Mouse (Mus musculus) MEL (cell line): ENCODE measurements around the gene Cbln3. TPM values are rescaled to one million over a fixed set of nuclear protein-coding genes. Genes with fewer than 3 reads are reported as not detected.

Experiments used
- DNase-seq: peaks from one replicate; pipeline ENCODE4 v3.0.0; 2011; ENCODE audit warnings: low read depth, low spot score
- H3K27ac ChIP-seq: 2 replicates; pipeline ENCODE4 v1.5.1; 2012; ENCODE audit warnings: low read depth, mild to moderate bottlenecking, control low read depth, low read length, moderate library complexity; ENCODE audit not compliant: control insufficient read depth
- H3K27me3 ChIP-seq, 2 experiments: fragments of 150-350 bp in 1 of 2; sonication (generic) in 1 of 2; 2 replicates each; pipeline ENCODE4 v1.6.1; 2012; ENCODE audit warnings: low read length in 2 of 2, mild to moderate bottlenecking in 2 of 2, improper control_type of control experiment in 1 of 2, moderate library complexity in 1 of 2; ENCODE audit not compliant: insufficient read depth in 2 of 2, control insufficient read depth in 1 of 2
- H3K36me3 ChIP-seq, 2 experiments: 2 replicates each; pipeline ENCODE4 v1.6.1; 2012 to 2014; ENCODE audit warnings: low read length in 2 of 2, improper control_type of control experiment in 1 of 2, inconsistent platforms in 1 of 2, mild to moderate bottlenecking in 1 of 2; ENCODE audit not compliant: insufficient read depth in 2 of 2, control insufficient read depth in 1 of 2
- H3K4me1 ChIP-seq, 2 experiments: fragments of 150-350 bp in 1 of 2; sonication (generic) in 1 of 2; 2 replicates each; pipeline ENCODE4 v1.6.1; 2012; ENCODE audit warnings: low read length in 2 of 2, improper control_type of control experiment in 1 of 2, mild to moderate bottlenecking in 1 of 2; ENCODE audit not compliant: insufficient read depth in 2 of 2, control insufficient read depth in 1 of 2
- H3K4me3 ChIP-seq, 2 experiments: fragments of 150-350 bp in 1 of 2; sonication (generic) in 1 of 2; 2 replicates each; pipeline ENCODE4 v1.5.1; 2012; ENCODE audit warnings: low read depth in 2 of 2, low read length in 2 of 2, mild to moderate bottlenecking in 2 of 2, moderate library complexity in 2 of 2, control low read depth in 1 of 2, improper control_type of control experiment in 1 of 2; ENCODE audit not compliant: control insufficient read depth in 1 of 2, insufficient read depth in 1 of 2
- H3K79me2 ChIP-seq: 2 replicates; pipeline ENCODE4 v1.6.1; 2012; ENCODE audit warnings: mild to moderate bottlenecking, low read length, moderate library complexity; ENCODE audit not compliant: control insufficient read depth, poor library complexity, insufficient read depth
- H3K9ac ChIP-seq: 2 replicates; pipeline ENCODE4 v1.6.1; 2012; ENCODE audit warnings: low read depth, mild to moderate bottlenecking, control low read depth, low read length, moderate library complexity; ENCODE audit not compliant: control insufficient read depth, poor library complexity, severe bottlenecking
- H3K9me3 ChIP-seq: fragments of 150-350 bp; sonication (generic); replicated peaks from 2 replicates; pipeline ENCODE4 v1.6.1; 2012; ENCODE audit warnings: mild to moderate bottlenecking, low read length, improper control_type of control experiment, moderate library complexity; ENCODE audit not compliant: insufficient read depth
- CHD1 ChIP-seq: IDR thresholded peaks from 2 replicates; pipeline ENCODE4 v1.6.1; 2012; ENCODE audit warnings: low read depth, mild to moderate bottlenecking, inconsistent platforms, low read length, improper control_type of control experiment
- CHD2 ChIP-seq: IDR thresholded peaks from 2 replicates; pipeline ENCODE4 v1.6.1; 2011; ENCODE audit warnings: low read length, improper control_type of control experiment
- CTCF ChIP-seq, 3 experiments: IDR thresholded peaks in 2 of 3; conservative IDR thresholded peaks in 1 of 3; 2 replicates each; pipeline ENCODE4 v1.5.1; 2011 to 2012; ENCODE audit warnings: low read length in 3 of 3, low read depth in 2 of 3, mild to moderate bottlenecking in 2 of 3, improper control_type of control experiment in 1 of 3, inconsistent platforms in 1 of 3, mixed read lengths in 1 of 3, moderate library complexity in 1 of 3; ENCODE audit not compliant: control insufficient read depth in 1 of 3, insufficient read depth in 1 of 3, poor library complexity in 1 of 3, severe bottlenecking in 1 of 3
- EP300 ChIP-seq, 2 experiments: IDR thresholded peaks; 2 replicates each; pipeline ENCODE4 v1.6.1; 2011; ENCODE audit warnings: improper control_type of control experiment in 2 of 2, low read length in 2 of 2, low read depth in 1 of 2, mild to moderate bottlenecking in 1 of 2
- GABPA ChIP-seq: IDR thresholded peaks from 2 replicates; pipeline ENCODE4 v1.6.1; 2012; ENCODE audit warnings: low read depth, mild to moderate bottlenecking, inconsistent platforms, low read length, improper control_type of control experiment, moderate library complexity
- MAX ChIP-seq: IDR thresholded peaks from 2 replicates; pipeline ENCODE4 v1.6.1; 2011; ENCODE audit warnings: low read length, improper control_type of control experiment
- MEF2A ChIP-seq: IDR thresholded peaks from 2 replicates; pipeline ENCODE4 v1.6.1; 2014; ENCODE audit warnings: low read depth, mild to moderate bottlenecking, inconsistent platforms, low read length, improper control_type of control experiment; ENCODE audit not compliant: poor library complexity, insufficient replicate concordance, severe bottlenecking; ENCODE audit errors: extremely low read depth
- MXI1 ChIP-seq: IDR thresholded peaks from 2 replicates; pipeline ENCODE4 v1.6.1; 2011; ENCODE audit warnings: mild to moderate bottlenecking, low read depth, low read length, improper control_type of control experiment
- MYB ChIP-seq: IDR thresholded peaks from 2 replicates; pipeline ENCODE4 v1.6.1; 2011; ENCODE audit warnings: mild to moderate bottlenecking, low read depth, low read length, improper control_type of control experiment
- MYC ChIP-seq: IDR thresholded peaks from 2 replicates; pipeline ENCODE4 v1.6.1; 2011; ENCODE audit warnings: low read depth, mild to moderate bottlenecking, low read length, improper control_type of control experiment, moderate library complexity
- POLR2AphosphoS2 ChIP-seq: IDR thresholded peaks from 2 replicates; pipeline ENCODE4 v1.6.1; 2011; ENCODE audit warnings: low read length, improper control_type of control experiment
- RAD21 ChIP-seq: IDR thresholded peaks from 2 replicates; pipeline ENCODE4 v1.6.1; 2011; ENCODE audit warnings: mild to moderate bottlenecking, low read depth, low read length, improper control_type of control experiment
- SIN3A ChIP-seq: IDR thresholded peaks from 2 replicates; pipeline ENCODE4 v1.6.1; 2012; ENCODE audit warnings: low read length, improper control_type of control experiment, inconsistent platforms
- SMC3 ChIP-seq: IDR thresholded peaks from 2 replicates; pipeline ENCODE4 v1.6.1; 2011; ENCODE audit warnings: low read depth, low read length, improper control_type of control experiment
- TBP ChIP-seq: IDR thresholded peaks from 2 replicates; pipeline ENCODE4 v1.8.0; 2011; ENCODE audit warnings: low read depth, low read length, improper control_type of control experiment
- UBTF ChIP-seq: IDR thresholded peaks from 2 replicates; pipeline ENCODE4 v1.6.1; 2012; ENCODE audit warnings: low read depth, mild to moderate bottlenecking, inconsistent platforms, low read length, improper control_type of control experiment, moderate library complexity, borderline replicate concordance; ENCODE audit not compliant: insufficient read depth
- USF1 ChIP-seq: IDR thresholded peaks from 2 replicates; pipeline ENCODE4 v1.6.1; 2014; ENCODE audit warnings: low read depth, mild to moderate bottlenecking, inconsistent platforms, low read length, improper control_type of control experiment, moderate library complexity
- USF2 ChIP-seq, 2 experiments: IDR thresholded peaks; 2 replicates each; pipeline ENCODE4 v1.6.1; 2011 to 2012; ENCODE audit warnings: improper control_type of control experiment in 2 of 2, low read length in 2 of 2, borderline replicate concordance in 1 of 2, inconsistent platforms in 1 of 2, low read depth in 1 of 2, mild to moderate bottlenecking in 1 of 2; ENCODE audit not compliant: insufficient read depth in 1 of 2
- ZC3H11A ChIP-seq: IDR thresholded peaks from 2 replicates; pipeline ENCODE4 v1.6.1; 2012; ENCODE audit warnings: low read depth, mild to moderate bottlenecking, inconsistent platforms, low read length, improper control_type of control experiment
- ZKSCAN1 ChIP-seq: IDR thresholded peaks from 2 replicates; pipeline ENCODE4 v1.6.1; 2012; ENCODE audit warnings: low read depth, mild to moderate bottlenecking, inconsistent platforms, low read length, improper control_type of control experiment, moderate library complexity
- polyA plus RNA-seq, 2 experiments: library from polyadenylated mRNA; stranded (reverse) in 1 of 2; unstranded in 1 of 2; fragments of >175 nt in 1 of 2; fragments of >200 nt in 1 of 2; gene quantifications; 2 replicates each; pipeline versions ENCODE4 v1.2.1 to v1.2.4; 2012; ENCODE audit warnings: low replicate concordance in 2 of 2, low read depth in 1 of 2; ENCODE audit not compliant: insufficient read length in 2 of 2, insufficient read depth in 1 of 2, missing spikeins in 1 of 2
- total RNA-seq: library from RNA; depleted of rRNA; stranded (reverse); fragments of 300-350 nt; gene quantifications from 2 replicates; pipeline ENCODE4 v1.2.3, GENCODE M21; 2012

The Cbln3 gene
- total and polyA plus RNA-seq, 3 experiments: 0.19 TPM; not detected in 2

GRCm38 (mm10) chr14:55866962-55867361, 17.2 kb downstream of the Cbln3 start:
- Histone ChIP-seq H3K27ac (no peak overlapping the region), H3K4me3 (no peak overlapping the region), H3K27me3 (peaks cover 3 to 7% of the 10 kb centered on the region in 2 experiments; a peak in 3 of 4 replicates), H3K36me3 (no peaks in the 10 kb centered on the region), H3K9me3 (no peaks in the 10 kb centered on the region), H3K4me1 (no peaks in the 10 kb centered on the region), H3K9ac (no peak overlapping the region), H3K79me2 (no peaks in the 10 kb centered on the region)
- peak; percentile 54 for DNase-seq
- TF ChIP-seq ZKSCAN1 (no peak), CTCF (IDR thresholded peaks at IDR 0.05 in 2 of 3, conservative IDR thresholded peaks at IDR 0.05 in 1 of 3; ENCODE audit: control insufficient read depth in 1 of 3, insufficient read depth in 1 of 3, low read depth in 2 of 3, low read length in 3 of 3, poor library complexity in 1 of 3, severe bottlenecking in 1 of 3) (peak; percentile 75 to 97 (median 84)), MEF2A (no peak), ZC3H11A (peak; percentile 14; the same call in 1 of the 2 replicates), GABPA (no peak), SMC3 (peak; percentile 62)

GRCm38 (mm10) chr14:55863773-55864172, 20.4 kb downstream of the Cbln3 start:
- Histone ChIP-seq H3K9me3 (no peaks in the 10 kb centered on the region), H3K4me1 (no peaks in the 10 kb centered on the region), H3K9ac (no peak overlapping the region), H3K4me3 (no peak overlapping the region), H3K36me3 (no peaks in the 10 kb centered on the region), H3K27me3 (peaks cover 4 to 12% of the 10 kb centered on the region in 2 experiments), H3K27ac (no peak overlapping the region), H3K79me2 (no peaks in the 10 kb centered on the region)
- DNase-seq: peak; percentile 78
- TF ChIP-seq ZC3H11A (peak; percentile 60), MAX (0 out of 2 replicates have a peak, but pooled peaks have one; percentile 19), MYC (0 out of 2 replicates have a peak, but pooled peaks have one; percentile 37), SMC3 (peak; percentile 88), CHD1 (no peak), RAD21 (peak; percentile 81), MXI1 (no peak), CTCF (IDR thresholded peaks at IDR 0.05 in 2 of 3, conservative IDR thresholded peaks at IDR 0.05 in 1 of 3; ENCODE audit: control insufficient read depth in 1 of 3, insufficient read depth in 1 of 3, low read depth in 2 of 3, low read length in 3 of 3, poor library complexity in 1 of 3, severe bottlenecking in 1 of 3) (peak; percentile 89 to 97 (median 91))

- Histone ChIP-seq H3K27ac (no peak overlapping the region), H3K9ac (no peak overlapping the region)
- no peak for DNase-seq
These were observed 21.2 kb downstream of the Cbln3 start for GRCm38 (mm10) chr14:55862970-55863369.

More at GRCm38 (mm10) chr14:55862970-55863369, 21.2 kb downstream of the Cbln3 start:
- Histone ChIP-seq H3K36me3 (no peaks in the 10 kb centered on the region), H3K79me2 (no peaks in the 10 kb centered on the region), H3K4me3 (no peak overlapping the region), H3K27me3 (peaks cover 3 to 15% of the 10 kb centered on the region in 2 experiments), H3K4me1 (no peaks in the 10 kb centered on the region), H3K9me3 (no peaks in the 10 kb centered on the region)
- TF ChIP-seq USF2 (IDR thresholded peaks at IDR 0.05; ENCODE audit: borderline replicate concordance in 1 of 2, insufficient read depth in 1 of 2, low read depth in 1 of 2, low read length in 2 of 2) (no peak), ZKSCAN1 (no peak), UBTF (no peak), SMC3 (no peak), MYC (no peak), MYB (no peak), EP300 (IDR thresholded peaks at IDR 0.05; ENCODE audit: low read depth in 1 of 2, low read length in 2 of 2) (no peak), SIN3A (no peak), CHD2 (no peak), TBP (no peak), ZC3H11A (no peak), USF1 (no peak), MAX (no peak), POLR2AphosphoS2 (no peak)
